Mouse (Mus musculus) NIH3T3 (cell line): ENCODE results near the gene Mertk.
A peak's percentile ranks its signal among the peaks of the same experiment; 100 is the strongest.

Experiments used
- DNase-seq: peaks from one replicate; pipeline ENCODE4 v3.0.0-alpha.2; 2012; ENCODE audit warnings: low read depth

Mertk gene

DNA sequence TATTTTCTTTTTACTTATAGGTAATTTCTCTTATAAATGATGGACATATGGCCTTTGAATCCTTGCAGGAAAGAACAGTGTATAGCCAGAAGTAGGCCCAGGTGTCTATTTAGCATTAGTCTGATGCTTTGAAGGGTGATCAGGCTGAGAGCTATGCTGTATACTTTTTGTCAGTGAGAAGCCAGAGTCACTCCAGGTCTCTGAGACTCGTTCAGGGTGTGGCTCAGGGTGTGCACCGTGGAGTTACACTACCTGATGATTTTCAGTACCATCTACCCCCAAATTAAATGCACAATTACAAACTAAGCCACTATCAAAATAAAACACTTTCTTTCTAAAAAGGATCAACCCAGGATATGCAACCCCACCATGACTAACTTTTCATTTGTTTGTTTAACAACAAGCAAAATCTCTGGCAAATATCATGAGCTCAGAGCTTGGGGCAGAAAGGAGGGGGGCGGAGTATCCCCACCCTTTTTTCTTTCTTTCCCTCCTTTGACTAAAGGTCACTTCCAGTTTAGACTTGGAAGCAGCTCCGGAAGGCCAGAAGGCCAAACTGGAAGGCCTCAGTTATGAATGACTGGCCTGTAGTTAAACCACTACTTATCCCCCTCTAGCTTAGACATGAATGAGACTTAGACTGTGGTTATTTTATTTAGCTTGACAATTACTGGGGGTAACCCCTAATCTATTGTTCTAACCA lies 69.9 kb downstream of the Mertk start:
- DNase-seq, result no peak

DNA sequence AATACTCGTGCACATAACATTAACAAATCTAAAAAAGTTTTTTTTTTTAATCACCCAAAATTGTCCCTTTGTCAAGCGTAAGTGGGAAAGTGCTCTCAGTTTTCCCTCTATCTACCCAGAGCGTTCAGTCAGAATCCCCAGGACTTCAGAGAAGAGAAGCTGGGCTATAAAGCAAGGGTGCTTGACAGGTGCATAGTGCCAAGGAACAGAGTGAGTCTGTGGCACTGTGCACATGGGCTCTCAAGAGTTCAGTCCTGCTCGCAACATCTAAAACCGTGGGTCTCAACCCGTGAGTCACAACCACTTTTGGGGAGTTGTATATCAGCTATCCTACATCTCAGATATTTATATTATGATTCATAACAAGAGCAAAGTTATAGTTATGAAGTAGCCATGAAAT lies 71.8 kb downstream of the Mertk start:
- DNase-seq, result peak; percentile 39

DNA sequence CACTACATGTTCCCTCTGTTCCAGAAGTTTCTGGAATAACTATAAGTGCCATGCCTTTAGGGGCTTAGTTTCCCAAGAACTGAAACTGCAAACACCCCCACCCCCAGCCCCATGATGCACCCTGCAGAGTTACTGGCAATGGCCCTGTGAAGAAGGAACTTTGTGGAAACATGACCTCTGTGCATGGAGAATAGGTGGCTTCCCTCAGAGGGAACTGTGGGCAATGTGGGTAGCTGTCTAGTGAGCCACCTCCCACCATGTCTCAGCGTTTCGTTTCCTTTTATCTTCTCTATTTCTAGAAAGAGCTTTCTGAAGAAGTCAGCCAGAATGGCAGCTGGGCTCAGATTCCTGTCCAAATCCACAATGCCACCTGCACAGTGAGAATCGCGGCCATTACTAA lies 72.3 kb downstream of the Mertk start:
- DNase-seq, result no peak

DNA sequence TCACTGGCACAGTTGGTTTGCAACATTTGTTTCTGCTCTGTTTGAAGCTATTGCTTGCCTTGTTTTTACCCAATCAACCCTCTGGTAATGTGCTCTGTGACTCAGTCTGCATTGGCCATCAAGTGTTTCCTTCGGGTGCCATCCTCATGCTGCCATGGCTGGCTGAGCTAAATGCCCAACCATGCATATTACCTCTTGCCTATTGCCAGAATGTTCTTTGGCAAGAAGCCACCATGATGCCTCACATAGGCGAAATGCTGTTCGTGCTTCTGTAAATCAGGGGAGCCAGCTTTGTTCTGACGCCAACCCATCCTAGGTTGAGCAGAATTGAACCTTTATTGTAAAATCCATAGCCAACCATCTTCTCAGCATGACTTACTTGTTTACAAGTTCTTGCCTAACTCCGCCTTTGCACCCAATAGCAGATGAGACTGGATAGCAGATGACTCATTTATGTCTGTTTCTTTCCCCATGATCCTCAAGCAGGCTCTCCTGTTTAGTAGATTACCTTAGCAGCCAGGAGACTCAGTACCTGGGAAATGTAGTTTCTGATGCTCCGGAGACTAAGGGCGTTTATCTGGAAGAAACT lies 73.1 kb downstream of the Mertk start:
- DNase-seq, result peak; percentile 32

DNA sequence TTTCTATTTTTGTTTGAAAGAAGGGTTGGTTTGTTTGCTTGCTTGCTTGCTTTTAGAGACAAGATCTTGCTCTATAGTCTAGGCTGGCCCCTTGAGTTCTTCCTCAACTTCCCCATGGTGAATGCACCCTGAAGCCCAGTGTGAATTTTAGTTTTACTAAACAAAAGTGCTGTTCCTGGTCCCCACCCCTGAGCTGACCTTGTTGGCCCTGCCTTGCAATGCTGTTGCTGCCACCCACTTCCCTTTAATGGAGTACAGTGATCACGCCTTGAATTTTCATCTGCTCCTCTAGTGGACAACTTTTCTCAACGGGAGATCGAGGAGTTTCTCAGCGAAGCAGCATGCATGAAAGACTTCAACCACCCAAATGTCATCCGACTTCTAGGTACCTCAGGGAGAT lies 83.5 kb downstream of the Mertk start:
- no peak for DNase-seq

DNA sequence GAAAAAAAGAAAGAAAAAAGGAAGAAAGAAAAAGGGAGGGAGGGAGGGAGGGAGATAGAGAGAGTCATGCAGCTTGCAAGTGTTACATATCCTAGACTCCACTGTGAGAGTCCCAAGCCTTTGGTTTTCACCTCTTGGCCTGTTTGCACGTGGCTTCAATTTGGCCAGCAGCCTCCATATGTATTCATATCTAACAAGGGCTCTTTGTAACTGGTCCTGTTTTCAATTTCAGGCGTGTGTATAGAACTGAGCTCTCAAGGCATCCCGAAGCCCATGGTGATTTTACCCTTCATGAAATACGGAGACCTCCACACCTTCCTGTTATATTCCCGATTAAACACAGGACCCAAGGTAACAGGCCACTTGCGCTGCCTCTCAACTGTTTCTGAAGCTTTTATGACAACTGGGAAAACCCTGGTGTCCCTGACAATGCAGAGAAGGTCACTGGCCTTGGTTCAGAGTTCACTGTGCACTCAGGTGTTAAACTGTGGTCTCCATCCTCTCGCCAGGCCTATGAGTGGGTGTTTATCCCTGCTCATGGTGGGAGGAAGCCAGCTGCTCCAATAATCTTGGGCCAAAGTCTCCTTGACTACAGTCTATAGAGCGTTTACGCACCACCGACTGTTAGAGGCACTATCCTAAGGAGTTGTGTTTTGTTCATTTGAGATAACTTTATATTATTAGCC lies 85.0 kb downstream of the Mertk start:
- peak; percentile 33 for DNase-seq

DNA sequence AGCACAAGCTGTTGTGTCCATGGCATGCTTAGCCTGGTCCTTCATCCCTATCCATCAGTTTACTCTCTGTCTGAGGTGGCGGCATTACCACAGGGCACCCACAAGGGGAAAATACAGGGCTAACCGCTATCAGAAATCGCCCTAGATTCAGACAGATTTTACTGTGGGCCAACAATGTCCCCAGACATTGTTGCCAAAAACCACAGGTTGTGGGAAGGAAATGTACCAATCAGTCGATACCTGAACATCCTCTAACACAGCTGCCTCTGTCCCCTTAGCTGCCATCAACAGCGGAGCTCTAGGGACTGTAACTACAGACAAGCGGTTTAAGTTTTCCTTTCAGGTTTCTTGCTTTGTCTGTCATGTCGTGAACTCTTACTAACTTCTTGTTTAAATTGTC lies 86.1 kb downstream of the Mertk start:
- no peak for DNase-seq

DNA sequence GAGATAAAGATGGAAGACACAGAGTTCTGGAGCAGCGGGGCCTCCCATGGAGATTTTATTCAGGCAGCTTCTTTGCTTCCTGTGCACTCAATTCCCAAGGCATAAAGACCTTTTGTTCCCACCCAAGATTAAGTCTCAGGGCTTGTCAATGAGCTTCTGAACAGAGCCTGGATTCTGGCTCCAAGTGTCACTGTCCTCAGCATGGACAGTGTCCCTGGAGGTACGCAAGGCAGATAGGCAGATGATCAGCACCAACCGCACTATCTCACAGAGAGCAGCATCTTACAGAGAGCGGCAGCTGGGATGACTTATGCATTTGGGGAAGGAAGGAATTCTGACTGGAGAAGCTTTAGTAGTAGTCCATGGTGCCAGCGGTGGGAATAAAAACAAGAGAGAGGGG lies 87.6 kb downstream of the Mertk start:
- no peak for DNase-seq

DNA sequence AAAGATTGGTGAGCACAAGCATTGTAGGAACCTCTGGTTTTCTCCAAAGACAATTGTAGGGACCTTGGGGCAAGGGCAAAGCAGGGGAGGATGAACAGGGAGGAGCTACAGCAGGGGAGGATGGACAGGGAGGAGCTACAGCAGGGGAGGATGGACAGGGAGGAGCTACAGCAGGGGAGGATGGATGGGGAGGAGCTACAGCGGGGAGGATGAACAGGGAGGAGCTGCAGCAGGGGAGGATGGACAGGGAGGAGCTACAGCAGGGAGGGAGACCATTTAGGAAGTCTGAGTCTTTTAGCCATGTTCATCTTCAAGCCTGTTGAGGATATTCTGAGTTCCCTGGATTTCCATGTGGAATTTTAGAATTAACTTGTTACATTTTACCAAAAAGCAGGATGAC lies 88.0 kb downstream of the Mertk start:
- DNase-seq, result no peak

DNA sequence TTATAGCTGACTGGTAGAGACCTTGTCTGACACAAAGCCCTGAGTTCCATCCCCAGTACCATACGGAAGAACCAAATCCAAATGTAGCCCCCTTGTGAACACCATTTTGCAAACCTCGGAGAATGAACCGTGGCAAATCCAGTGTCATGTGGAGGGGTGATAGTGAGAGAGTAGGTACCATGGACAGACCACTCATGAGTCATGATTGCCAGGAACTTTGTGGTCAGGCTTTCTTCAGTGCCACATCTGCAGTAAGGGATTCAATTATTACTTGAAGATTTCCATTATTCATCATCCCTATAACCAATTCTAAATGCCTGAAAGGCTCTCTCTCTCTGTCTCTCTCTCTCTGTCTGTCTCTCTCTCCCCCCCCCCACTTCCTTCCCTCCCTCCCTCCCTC lies 89.0 kb downstream of the Mertk start:
- peak; percentile 43 for DNase-seq

DNA sequence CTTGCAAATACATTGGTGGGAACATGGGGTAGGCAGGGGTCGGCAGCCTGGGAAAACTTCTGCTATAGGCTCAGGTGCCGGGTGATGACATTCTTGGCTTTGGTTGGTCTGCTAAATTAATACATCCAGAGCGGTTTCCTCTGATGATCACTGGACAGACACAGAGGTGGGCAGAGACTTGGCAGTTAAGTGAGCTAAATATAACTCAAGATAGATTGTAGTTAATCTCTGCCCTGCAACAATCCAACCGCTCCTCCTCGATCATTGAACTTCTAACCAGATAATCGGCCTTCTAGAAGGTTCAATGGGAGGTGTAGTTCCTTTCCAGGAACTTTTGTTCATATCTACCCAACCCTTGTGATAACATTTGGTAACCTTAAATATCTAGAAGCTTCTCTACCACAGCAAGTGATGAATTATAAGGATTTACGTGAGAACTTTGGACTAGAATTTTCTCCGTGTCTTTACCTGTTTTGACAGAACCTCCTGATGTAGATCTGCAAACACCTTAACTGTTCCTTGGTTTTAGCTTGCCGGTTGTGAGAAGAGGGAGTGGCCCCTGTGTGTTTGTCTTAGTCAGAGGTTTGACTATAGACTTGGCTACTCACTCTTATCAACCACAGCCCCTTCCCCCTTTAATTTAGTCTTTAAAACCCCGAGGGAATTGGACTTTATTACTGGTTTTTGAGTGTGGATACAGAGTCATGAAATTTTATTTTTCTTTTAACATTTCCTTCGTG lies 92.3 kb downstream of the Mertk start:
- no peak for DNase-seq

DNA sequence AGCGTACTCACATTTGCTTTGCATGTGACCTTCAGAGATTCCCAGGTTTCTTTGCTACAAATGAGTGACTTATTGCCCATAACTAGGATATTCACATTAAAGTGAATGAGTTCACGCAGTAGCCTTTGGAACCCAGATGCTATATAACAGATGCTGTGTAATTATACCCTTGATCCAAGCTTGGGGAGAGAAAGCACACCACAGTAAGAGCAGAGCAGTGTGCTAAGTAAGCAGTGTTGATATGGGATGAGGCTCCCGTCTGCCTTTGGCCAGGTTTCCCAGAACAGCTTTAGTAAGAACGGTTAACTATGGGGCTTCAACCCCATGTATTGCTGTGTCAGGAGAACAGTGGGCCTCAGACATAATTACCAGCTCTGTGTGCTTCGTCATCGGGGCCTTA lies 95.2 kb downstream of the Mertk start:
- DNase-seq, result no peak

DNA sequence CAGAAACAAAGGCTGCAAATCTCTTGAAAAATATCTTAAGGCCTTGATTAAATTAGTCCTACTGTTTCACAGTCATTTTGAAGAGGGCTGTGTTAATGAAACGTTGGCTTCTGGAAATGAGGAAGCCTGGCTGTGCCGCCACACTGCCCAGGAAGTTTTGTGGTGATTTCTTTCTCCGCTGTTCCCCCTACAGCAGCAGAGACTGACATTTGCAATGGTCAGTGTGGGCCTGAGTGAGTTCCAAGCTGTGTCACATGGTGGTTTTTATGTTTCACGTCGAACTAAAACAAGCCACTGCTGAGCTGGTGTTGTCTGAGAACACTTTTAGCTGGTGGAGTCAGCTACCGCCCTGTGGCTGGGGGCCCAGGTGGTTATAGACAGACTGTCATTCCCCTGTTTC lies 97.7 kb downstream of the Mertk start:
- no peak for DNase-seq

DNA sequence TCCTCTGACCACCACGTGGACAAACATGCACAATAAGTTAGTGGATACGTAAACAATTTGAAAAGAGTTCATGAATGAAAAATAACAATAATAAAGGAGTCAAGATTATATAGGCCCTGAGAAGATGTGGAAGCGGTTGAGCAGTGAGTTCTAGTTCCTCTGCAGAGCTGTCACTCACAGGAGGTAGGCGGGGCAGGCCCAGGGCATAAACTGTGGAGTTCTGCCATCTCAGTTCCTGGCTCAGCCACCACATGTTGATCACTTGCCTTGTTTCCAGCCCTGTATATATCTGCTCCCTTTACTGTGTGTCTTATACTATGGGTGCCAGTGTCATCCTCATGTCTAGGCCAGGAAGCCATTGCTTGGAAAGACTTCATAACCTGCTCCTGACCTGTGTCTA lies 104.7 kb downstream of the Mertk start:
- DNase-seq, result no peak

DNA sequence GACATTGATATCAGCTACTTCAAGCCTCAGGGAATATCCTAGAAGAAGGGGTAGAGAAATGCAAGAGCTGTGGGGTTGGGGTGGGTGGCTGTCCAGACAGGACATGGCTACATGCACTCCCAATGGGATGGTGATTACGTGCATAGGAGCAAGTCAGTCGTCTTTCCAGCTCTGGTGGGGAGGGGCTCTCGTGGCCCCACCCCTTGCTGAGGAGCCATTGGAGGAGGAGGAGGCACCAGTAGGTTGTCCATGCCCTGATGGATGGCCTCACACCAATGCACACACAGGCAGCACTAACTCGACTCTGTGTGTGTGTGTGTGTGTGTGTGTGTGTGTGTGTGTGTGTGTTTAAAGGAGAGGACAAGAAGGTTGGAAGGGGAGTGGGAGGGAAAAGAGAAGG lies 106.6 kb downstream of the Mertk start:
- DNase-seq, result no peak

DNA sequence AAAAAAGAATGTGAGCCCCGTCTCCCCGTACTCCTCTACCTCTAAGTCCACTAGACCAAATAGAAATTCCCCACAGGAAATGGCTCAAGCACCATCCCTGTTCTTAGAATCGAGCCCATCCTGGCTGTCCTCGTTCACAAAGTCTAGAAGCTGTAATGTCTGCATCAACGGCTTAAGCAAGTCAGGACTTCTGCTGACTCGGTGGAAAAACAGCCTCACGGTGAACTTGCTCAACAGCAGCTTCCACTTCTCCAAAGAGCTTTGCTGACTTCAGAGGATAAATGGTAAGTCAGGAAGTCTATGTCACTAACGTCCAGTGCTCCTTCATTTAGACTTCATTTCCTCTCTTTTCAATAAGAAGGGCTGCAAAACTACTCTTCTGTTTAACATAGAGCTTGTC lies 107.8 kb downstream of the Mertk start:
- DNase-seq, result peak; percentile 55

DNA sequence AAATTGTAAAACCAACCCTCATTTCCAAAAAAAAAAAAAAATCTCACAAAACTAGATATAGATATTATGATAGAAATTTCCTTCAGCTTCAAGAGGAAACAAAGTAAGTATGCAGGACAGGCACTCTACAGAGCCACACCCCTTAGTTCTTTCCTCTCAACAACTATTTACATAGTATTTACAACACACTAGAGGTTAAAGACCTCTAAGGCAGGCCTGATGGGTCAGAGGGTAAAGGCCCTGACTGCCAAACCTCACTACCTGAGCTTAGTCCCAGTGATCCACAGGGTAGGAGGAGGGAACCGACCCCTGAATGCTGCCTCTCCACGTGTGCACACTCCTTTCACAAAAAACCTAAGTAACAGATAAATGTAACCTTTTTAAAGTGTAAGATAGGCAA lies 114.0 kb downstream of the Mertk start:
- no peak for DNase-seq

DNA sequence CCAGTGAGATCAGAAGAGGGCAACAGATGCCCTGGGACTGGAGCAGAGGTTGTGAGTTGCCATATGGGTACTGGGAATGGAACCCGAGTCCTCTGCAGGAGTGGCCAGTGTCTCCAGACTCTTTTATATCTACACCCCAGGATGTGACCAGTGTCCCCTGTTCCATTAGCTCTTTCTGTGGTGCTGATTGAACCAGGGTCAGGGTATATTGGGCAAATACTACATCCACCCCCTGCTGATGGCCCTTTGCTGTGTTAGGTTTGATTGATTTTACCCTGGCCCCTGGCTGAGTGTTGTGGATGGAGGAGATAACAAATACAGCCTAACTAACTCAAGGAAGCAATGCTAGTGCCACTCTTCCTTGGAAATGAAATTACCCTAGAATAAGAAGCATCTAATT lies 117.6 kb downstream of the Mertk start:
- no peak for DNase-seq

DNA sequence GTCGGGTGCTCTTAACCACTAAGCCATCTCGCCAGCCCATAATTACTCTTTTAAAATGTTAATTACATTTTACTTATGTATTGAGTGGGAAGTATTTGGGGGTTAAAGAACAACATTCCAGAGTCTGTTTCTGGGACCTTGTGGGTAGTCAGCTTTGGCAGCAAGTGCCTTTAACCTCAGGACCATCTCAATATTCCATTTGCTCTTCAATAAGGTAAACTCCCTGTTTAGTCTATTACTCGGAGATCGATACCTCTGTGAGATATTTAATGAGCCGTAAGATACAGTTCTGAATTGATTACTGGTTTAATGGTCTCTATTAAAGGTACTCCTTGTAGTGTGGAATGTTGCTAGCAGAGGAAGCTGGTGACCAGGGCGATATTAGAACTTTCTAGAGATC lies 118.2 kb downstream of the Mertk start:
- DNase-seq, result peak; percentile 20

DNA sequence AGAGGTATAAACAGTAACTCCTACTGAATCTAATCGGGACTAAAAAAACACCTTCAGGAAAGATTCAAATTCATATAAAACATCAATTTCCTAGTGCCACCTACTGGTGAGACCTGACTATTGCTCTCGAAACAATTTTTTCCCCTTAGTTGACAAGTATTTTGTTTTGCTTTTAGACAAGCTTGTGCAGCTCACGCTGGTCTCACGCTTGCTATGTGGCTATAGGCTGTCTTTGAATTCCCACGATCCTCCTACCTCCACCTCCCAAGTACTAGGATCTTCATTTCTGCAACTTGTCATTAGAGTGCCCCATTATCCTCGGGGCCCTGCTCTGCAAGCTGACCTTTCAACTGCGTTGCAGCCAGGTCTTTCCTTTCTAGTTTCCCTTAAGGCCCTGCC lies 118.6 kb downstream of the Mertk start:
- peak; percentile 91 for DNase-seq

DNA sequence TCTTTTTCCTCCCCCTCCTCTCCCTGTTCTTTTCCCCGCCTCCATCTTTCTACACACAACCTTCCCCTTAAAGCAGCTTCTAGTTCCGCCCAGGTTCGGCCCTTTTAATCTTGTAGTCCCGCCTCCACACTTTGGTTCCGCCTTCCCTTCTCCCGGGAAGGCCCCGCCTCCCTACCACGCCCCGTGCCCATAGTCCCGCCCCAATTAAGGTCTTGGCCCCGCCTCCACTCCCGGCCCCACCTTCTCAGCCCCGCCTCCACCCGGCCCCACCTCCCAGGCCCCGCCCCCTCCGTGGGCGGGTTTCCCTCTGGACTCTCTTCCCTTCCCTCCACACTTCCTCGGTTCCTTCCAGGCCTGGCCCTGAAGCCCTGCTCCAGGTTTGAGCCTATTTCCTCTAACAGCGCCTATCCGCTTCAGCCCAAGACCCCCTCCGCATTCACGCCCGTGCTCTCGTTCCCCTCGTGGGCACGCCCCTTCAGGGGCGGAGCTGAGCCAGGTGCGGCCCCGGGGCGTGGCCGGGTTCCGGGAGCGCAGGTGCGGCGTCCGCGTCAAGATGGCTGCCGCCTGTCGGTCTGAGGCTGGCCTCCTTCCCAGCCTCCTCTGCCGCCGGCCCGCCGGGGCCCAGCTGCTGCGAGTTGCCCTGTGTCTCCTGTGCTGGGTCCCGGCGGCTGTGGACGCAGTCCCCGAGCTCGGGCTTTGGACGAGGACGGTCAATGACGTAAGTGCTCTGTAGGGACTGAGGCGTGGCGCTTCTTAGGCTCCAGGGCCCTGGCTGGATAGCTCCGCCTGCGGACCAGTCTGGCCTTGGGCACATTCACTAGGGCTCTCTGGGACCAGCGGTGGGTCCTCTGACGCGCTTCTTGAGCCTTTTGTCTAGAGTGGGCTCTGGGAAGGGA lies 119.3 kb downstream of the Mertk start, which contains the start of gene Tmem87b:
Gene Tmem87b, plus strand, starts transcription at position 333 of the 896 bp plus-strand sequence.
- peak; percentile 98 for DNase-seq
